Mouse (Mus musculus) ovary, postnatal 36 days (tissue): ENCODE measurements around the gene Scn1b.

Experiments
- DNase-seq: peaks from one replicate; pipeline ENCODE4 v3.0.0; 2022; ENCODE audit warnings: low spot score, mixed read lengths

The Scn1b gene

GRCm38 (mm10) chr7:31149751-31150565 is 23.2 kb upstream of the Scn1b start:
- no peak for DNase-seq

- DNase-seq: no peak
Observed at GRCm38 (mm10) chr7:31149271-31149670, 22.5 kb upstream of the Scn1b start.

GRCm38 (mm10) chr7:31148756-31149155 is 22.0 kb upstream of the Scn1b start:
- DNase-seq: peak; percentile 66

GRCm38 (mm10) chr7:31148086-31148485 is 21.3 kb upstream of the Scn1b start:
- no peak for DNase-seq

- DNase-seq: no peak
Observed at GRCm38 (mm10) chr7:31145596-31146160, 18.9 kb upstream of the Scn1b start.

GRCm38 (mm10) chr7:31144886-31145285 is 18.1 kb upstream of the Scn1b start:
- DNase-seq: no peak

GRCm38 (mm10) chr7:31140941-31141340 is 14.1 kb upstream of the Scn1b start:
- DNase-seq: no peak

GRCm38 (mm10) chr7:31140302-31140701 is 13.5 kb upstream of the Scn1b start:
- no peak for DNase-seq

- peak; percentile 59 for DNase-seq
Observed at GRCm38 (mm10) chr7:31139765-31140164, 13.0 kb upstream of the Scn1b start.

GRCm38 (mm10) chr7:31135717-31136116 is 8.9 kb upstream of the Scn1b start:
- no peak for DNase-seq

- no peak for DNase-seq
Observed at GRCm38 (mm10) chr7:31131866-31132265, 5.1 kb upstream of the Scn1b start.

- no peak for DNase-seq
Observed at GRCm38 (mm10) chr7:31130841-31131240, 4.0 kb upstream of the Scn1b start.

GRCm38 (mm10) chr7:31130197-31130596 is 3.4 kb upstream of the Scn1b start:
- no peak for DNase-seq

- no peak for DNase-seq
Observed at GRCm38 (mm10) chr7:31128157-31128705, 1.4 kb upstream of the Scn1b start.

- DNase-seq: no peak
Observed at GRCm38 (mm10) chr7:31126211-31126751, 522 bp downstream of the Scn1b start.

GRCm38 (mm10) chr7:31125116-31125515 is 1.7 kb downstream of the Scn1b start:
- no peak for DNase-seq

- DNase-seq: no peak
Observed at GRCm38 (mm10) chr7:31124381-31124780, 2.4 kb downstream of the Scn1b start.

GRCm38 (mm10) chr7:31123697-31124096 is 3.1 kb downstream of the Scn1b start:
- no peak for DNase-seq

- DNase-seq: no peak
Observed at GRCm38 (mm10) chr7:31122641-31123631, 3.9 kb downstream of the Scn1b start.

- DNase-seq: no peak
Observed at GRCm38 (mm10) chr7:31119556-31119955, 7.2 kb downstream of the Scn1b start.

GRCm38 (mm10) chr7:31118486-31118885 is 8.3 kb downstream of the Scn1b start:
- DNase-seq: no peak

GRCm38 (mm10) chr7:31117465-31117864 is 9.3 kb downstream of the Scn1b start:
- DNase-seq: no peak
